ENCODE assay signal across 8 mouse cellular contexts in the genomic region with DNA sequence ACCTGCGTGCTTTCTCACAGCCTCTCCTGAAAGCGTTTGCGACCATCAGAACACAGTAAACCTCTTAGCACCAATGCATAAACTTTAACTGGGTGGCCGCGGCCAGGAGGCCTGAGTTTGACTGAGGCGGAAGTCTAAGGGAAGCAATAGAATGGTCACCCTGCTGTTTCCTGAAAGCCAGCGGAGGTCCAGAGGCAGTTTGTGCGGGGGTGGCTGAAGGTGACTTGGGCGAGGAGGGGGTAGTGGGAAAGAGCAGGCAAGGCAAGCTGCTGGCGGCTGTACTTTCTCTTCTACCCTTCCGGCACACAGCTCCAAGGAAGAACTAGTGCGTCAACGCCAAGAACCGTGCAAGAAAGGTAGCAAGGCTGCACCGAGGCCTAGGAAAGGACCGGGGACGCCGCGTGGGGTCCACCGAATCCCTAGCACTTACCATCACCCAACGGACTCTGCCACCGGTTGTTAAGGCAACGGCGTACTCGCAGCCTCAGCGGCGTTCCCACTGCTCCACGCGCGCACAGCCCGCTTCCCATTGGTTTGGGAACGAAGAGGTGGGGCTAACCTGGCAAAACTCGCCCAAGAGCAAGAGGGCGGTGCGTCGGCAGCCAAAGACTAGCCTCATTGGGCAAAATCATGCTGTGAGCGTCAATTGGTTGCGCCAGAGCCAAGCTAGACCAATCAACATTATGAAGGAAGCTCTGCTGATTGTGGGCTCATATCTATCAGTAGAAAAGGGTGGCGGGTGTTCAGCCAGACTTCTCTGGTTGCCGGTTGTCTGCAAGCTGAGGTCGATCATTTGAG. TPM values are rescaled to one million over a fixed set of nuclear protein-coding genes. Genes with fewer than 3 reads are reported as not detected.
DNase-seq lines count a peak whose midpoint lies in the region; ATAC-seq and TF ChIP-seq lines count a peak whose summit lies in the region.

Cetn2 (minus strand) TSS at position 528 of the 798 bp plus-strand sequence.
Nsdhl (plus strand) TSS at position 674 of the 798 bp plus-strand sequence.

- no peak for TF ChIP-seq CTCF in Patski (IDR thresholded peaks at IDR 0.05)

- peak within 1 kb of the TSS; percentile 83 for H3K27ac ChIP-seq in hindbrain, embryonic 13.5 days

- H3K9me3 ChIP-seq in hindbrain, embryonic 13.5 days = no peaks in the 10 kb centered on the region

- H3K4me3 ChIP-seq in hindbrain, embryonic 13.5 days = peak within 1 kb of the TSS; percentile 51

- peaks cover 33% of the 10 kb centered on the region for H3K4me1 ChIP-seq in hindbrain, embryonic 13.5 days (replicated peaks)

- POLR2A ChIA-PET in Patski (lab: Charles Lee) = no interaction called here

- 15% methylated on average over 41 of the region's 41 CpGs for WGBS in hindbrain, embryonic 13.5 days

- peak within 1 kb of the TSS; percentile 66 for H3K4me2 ChIP-seq in hindbrain, embryonic 13.5 days

- peaks cover 5% of the 10 kb centered on the region; the same call in 1 of the 2 replicates for H3K36me3 ChIP-seq in hindbrain, embryonic 13.5 days

- peak; percentile 48 for DNase-seq in Patski (ENCODE audit: low read depth, low spot score)
- peak; percentile 87 to 88 for DNase-seq in cerebellum, postnatal 14 days
- DNase-seq in frontal cortex, postnatal 14 days (ENCODE audit: low spot score in 2 of 2) = peak; percentile 80 to 86
- DNase-seq in layer of hippocampus, postnatal 25 days (ENCODE audit: extremely low spot score in 1 of 2, low spot score in 1 of 2) = peak; percentile 52 to 65
- peak; percentile 93 for DNase-seq in lung, postnatal 25 days (ENCODE audit: low spot score)
- DNase-seq in retina, embryonic 14.5 days (ENCODE audit: low spot score) = peak; percentile 89
- DNase-seq in thymus, postnatal 4 days = peak; percentile 81

- CTCF ChIA-PET in Patski (lab: Charles Lee) = interaction anchor here (1.4 kb wide), 1 partner anchor 10 kb away, joined by 6 read pairs; no protein-coding TSS in a partner anchor

- ATAC-seq in Patski = peak; percentile 99
- ATAC-seq in hindbrain, embryonic 13.5 days (ENCODE audit: low FRiP score) = peak; percentile 98

- in situ Hi-C loops in Patski (cut with MboI; ENCODE audit: low pct_unique_long_range_greater_than_20kb) = no loop called here

- peak within 1 kb of the TSS; percentile 71 for H3K9ac ChIP-seq in hindbrain, embryonic 13.5 days

- H3K27me3 ChIP-seq in Patski = peaks cover 29% of the 10 kb centered on the region
- no peaks in the 10 kb centered on the region for H3K27me3 ChIP-seq in hindbrain, embryonic 13.5 days

RNA-seq across cellular contexts. Expression of gene Cetn2, which starts in this region (rescaled TPM):
- 134 TPM for polyA plus RNA-seq in Patski (2021)
- 88.2 and 93.0 TPM in 2 replicates for polyA plus RNA-seq in hindbrain, embryonic 13.5 days (2015; fragmentation: Nextera tagmentation; extraction: Ambion mirVana)
- 10 to 100 TPM; 49.8 to 55.4 TPM for total RNA-seq in layer of hippocampus, postnatal 25 days (2021)

RNA-seq across cellular contexts. Expression of gene Nsdhl, which starts in this region (rescaled TPM):
- polyA plus RNA-seq in Patski (2021) = 26.1 TPM
- polyA plus RNA-seq in hindbrain, embryonic 13.5 days (2015; fragmentation: Nextera tagmentation; extraction: Ambion mirVana) = 41.9 and 44.4 TPM in 2 replicates
- total RNA-seq in layer of hippocampus, postnatal 25 days (2021) = 10 to 100 TPM; 23.6 to 27.6 TPM

Comparison
In these comparisons a context has a peak if more than half of its experiments do, and no peak if none do; other contexts are left out.
1. Peak in every context shown above with its lines: DNase-seq, ATAC-seq, H3K4me3 ChIP-seq and H3K27ac ChIP-seq.